Mouse (Mus musculus) liver, embryonic 12.5 days (tissue): ENCODE data around the gene Nupr1. TPM values are rescaled to one million over a fixed set of nuclear protein-coding genes. Genes with fewer than 3 reads are reported as not detected.

Experiments
- ATAC-seq: fragments of 200-750 bp; cut with Nextera tagmentation; 2 replicates; pipeline ENCODE4 v1.8.0; 2017; ENCODE audit warnings: moderate number of reproducible peaks, mild to moderate bottlenecking, moderate library complexity
- H3K27ac ChIP-seq: fragments of 300-500 bp; sonication (generic); 2 replicates; pipeline ENCODE4 v1.5.1; 2016; ENCODE audit warnings: mild to moderate bottlenecking
- H3K27me3 ChIP-seq: fragments of 300-500 bp; sonication (generic); replicated peaks from 2 replicates; pipeline ENCODE4 v1.6.1; 2016; ENCODE audit warnings: mild to moderate bottlenecking, moderate library complexity
- H3K36me3 ChIP-seq: fragments of 300-500 bp; sonication (generic); 2 replicates; pipeline ENCODE4 v1.6.1; 2016; ENCODE audit warnings: mild to moderate bottlenecking, moderate library complexity
- H3K4me1 ChIP-seq: fragments of 300-500 bp; sonication (generic); 2 replicates; pipeline ENCODE4 v1.6.1; 2016
- H3K4me2 ChIP-seq: fragments of 300-500 bp; sonication (generic); 2 replicates; pipeline ENCODE4 v1.6.1; 2016; ENCODE audit warnings: mild to moderate bottlenecking, moderate library complexity
- H3K4me3 ChIP-seq: fragments of 300-500 bp; sonication (generic); 2 replicates; pipeline ENCODE4 v1.5.1; 2016; ENCODE audit warnings: mild to moderate bottlenecking, moderate library complexity
- H3K9ac ChIP-seq: fragments of 300-500 bp; sonication (generic); 2 replicates; pipeline ENCODE4 v1.6.1; 2016; ENCODE audit warnings: mild to moderate bottlenecking, moderate library complexity
- H3K9me3 ChIP-seq: fragments of 300-500 bp; sonication (generic); replicated peaks from 2 replicates; pipeline ENCODE4 v1.6.1; 2016; ENCODE audit warnings: mild to moderate bottlenecking, moderate library complexity
- WGBS: fragments of 180-500 bp; shearing (Covaris S2); methylation state at CpG from one replicate; pipeline ENCODE4 v1.1.7; 2016; ENCODE audit not compliant: insufficient replicate concordance; 5-methylcytosine and 5-hydroxymethylcytosine counted together
- polyA plus RNA-seq: library from polyadenylated mRNA; unstranded; fragments of >200 nt; fragmentation: Nextera tagmentation; extraction: Ambion mirVana; gene quantifications from 2 replicates; pipeline ENCODE4 v1.2.1, GENCODE M21; 2016

Nupr1 gene
- polyA plus RNA-seq, 1 experiment from 2014 or later: 3.7 TPM

DNA sequence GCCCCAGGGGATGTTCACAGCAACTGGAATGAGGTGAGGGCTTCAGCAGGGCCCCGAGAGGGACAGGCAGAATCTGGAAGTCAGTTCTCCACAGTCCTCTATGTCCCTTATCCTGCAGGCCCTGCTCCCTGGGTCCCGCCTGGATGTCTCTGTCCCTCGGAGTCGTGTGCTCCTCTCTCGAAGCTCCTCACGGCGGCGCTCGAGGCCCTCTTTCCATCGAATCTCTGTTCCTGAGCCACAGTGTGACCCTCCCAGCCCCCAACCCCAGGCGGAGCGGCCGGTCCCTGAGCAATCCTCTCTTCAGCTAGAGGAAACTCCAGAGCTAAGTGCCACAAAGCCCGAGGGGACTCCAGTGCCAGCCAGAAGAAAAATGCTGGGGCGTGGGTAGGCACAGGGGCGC, 42.9 kb downstream of the Nupr1 start:
- peaks cover 30% of the 10 kb centered on the region for H3K27me3 ChIP-seq
- no peak for ATAC-seq
- no peaks in the 10 kb centered on the region for H3K36me3 ChIP-seq
- H3K9me3 ChIP-seq: no peaks in the 10 kb centered on the region
- no peak overlapping the region for H3K9ac ChIP-seq
- H3K4me1 ChIP-seq: peaks cover 13% of the 10 kb centered on the region
- no peak overlapping the region for H3K4me3 ChIP-seq
- WGBS: 14% methylated on average over 16 of the region's 16 CpGs
- H3K27ac ChIP-seq: no peak overlapping the region
- peak overlapping the region; percentile 15; the same call in 1 of the 2 replicates for H3K4me2 ChIP-seq

DNA sequence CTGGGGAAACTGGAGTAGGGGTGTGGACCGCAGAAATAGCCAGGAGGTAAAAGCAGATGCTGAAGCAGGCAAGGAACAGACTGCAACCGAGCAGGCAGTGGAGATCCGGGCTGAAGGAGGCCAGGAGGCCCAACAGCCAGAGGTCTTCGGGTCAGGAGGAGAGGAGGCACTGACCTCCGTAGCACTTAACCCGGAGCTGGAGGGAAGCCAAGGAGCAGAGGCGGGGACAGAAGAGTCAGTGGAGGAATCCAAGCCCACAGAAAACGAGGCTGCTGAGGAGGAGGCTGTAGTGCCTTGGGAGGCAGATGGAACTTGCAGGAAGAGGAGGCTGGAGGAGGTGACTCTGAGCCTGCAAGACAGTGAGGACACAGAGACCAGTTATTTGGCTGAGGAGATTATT, 43.8 kb downstream of the Nupr1 start:
- Histone ChIP-seq H3K36me3 (no peaks in the 10 kb centered on the region), H3K9ac (no peak overlapping the region), H3K27ac (no peak overlapping the region), H3K27me3 (peaks cover 20% of the 10 kb centered on the region), H3K4me3 (no peak overlapping the region), H3K4me1 (peaks cover 21% of the 10 kb centered on the region), H3K4me2 (no peak overlapping the region), H3K9me3 (no peaks in the 10 kb centered on the region)
- ATAC-seq: no peak
- WGBS: 63% methylated on average over 8 of the region's 8 CpGs

GRCm38 (mm10) chr7:126585717-126586116, 44.9 kb downstream of the Nupr1 start, which contains the start of gene Cln3:
Gene Cln3 (minus strand): TSS chr7:126585817.
- WGBS: 58% methylated on average over 6 of the region's 6 CpGs
- no peak within 1 kb of the TSS for H3K27ac ChIP-seq

DNA sequence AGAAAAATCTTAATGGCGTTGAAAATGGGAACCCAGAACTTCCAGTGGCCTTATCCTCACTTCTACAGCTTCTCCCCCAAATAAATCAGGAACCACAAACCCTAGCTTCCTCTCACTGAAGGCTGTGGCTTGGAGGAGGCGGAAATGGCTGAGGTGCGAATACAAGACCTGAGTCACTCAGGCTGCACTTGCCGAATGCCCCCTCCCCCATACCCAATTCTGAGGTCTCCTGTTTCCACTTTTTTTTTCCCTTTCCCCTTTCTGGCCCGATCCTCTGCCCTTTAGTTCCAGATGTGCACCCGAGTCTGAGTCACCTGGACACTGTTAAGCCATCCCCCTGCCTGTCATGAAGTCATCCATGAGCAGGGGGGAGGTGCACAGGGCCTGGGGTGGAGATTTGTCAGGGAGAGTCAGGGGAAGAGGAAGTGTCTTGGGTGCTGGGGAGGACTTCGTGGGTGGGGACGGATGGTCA, 46.1 kb downstream of the Nupr1 start, which contains the start of gene Apobr:
Gene Apobr (plus strand): TSS at position 437 of the 472 bp plus-strand sequence.
- Histone ChIP-seq H3K4me3 (peak within 1 kb of the TSS; percentile 66), H3K4me2 (peak within 1 kb of the TSS; percentile 87), H3K27me3 (peaks cover 17% of the 10 kb centered on the region), H3K4me1 (peaks cover 21% of the 10 kb centered on the region), H3K9ac (peak within 1 kb of the TSS; percentile 71; the same call in 1 of the 2 replicates), H3K9me3 (no peaks in the 10 kb centered on the region), H3K27ac (0 out of 2 replicates have a peak within 1 kb of the TSS, but pooled peaks have one; percentile 18), H3K36me3 (no peaks in the 10 kb centered on the region)
- 25% methylated on average over 8 of the region's 8 CpGs for WGBS
- ATAC-seq: no peak

More at GRCm38 (mm10) chr7:126585717-126586116, 44.9 kb downstream of the Nupr1 start, which contains the start of gene Cln3:
- H3K4me3 ChIP-seq: no peak within 1 kb of the TSS
- H3K4me2 ChIP-seq: 0 out of 2 replicates have a peak within 1 kb of the TSS, but pooled peaks have one; percentile 87
- no peak within 1 kb of the TSS for H3K9ac ChIP-seq
- no peaks in the 10 kb centered on the region for H3K36me3 ChIP-seq
- H3K9me3 ChIP-seq: no peaks in the 10 kb centered on the region
- peaks cover 21% of the 10 kb centered on the region for H3K4me1 ChIP-seq
- H3K27me3 ChIP-seq: peaks cover 17% of the 10 kb centered on the region
- no peak for ATAC-seq

DNA sequence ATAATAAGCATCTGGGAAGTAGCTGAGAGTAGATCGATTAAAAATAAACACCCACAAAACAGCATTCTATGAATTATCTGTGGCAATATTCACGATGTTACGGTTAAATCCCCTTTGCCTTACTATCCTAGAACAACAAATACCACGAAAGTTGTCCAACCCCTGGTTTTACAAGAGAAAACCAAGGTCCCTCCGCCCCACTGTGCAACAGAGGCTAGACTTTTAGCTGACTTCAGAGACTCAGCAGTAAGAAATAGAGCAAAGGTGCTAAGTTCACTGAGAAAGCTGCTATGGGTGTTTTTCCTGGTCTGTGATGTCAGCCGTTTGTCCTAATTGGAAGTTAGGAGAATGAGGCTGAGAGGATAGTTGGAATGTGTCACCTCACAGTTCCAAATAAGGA, 46.9 kb downstream of the Nupr1 start:
- Histone ChIP-seq H3K9me3 (no peaks in the 10 kb centered on the region), H3K27ac (peak overlapping the region; percentile 76), H3K9ac (peak overlapping the region; percentile 71; the same call in 1 of the 2 replicates), H3K4me1 (peaks cover 21% of the 10 kb centered on the region), H3K27me3 (peaks cover 17% of the 10 kb centered on the region), H3K4me3 (peak overlapping the region; percentile 66), H3K36me3 (0 out of 2 replicates have a peak, but pooled peaks cover 3% of the 10 kb centered on the region), H3K4me2 (peak overlapping the region; percentile 87)
- no peak for ATAC-seq
- 42% methylated on average over 6 of the region's 6 CpGs for WGBS

GRCm38 (mm10) chr7:126583251-126583709, 47.4 kb downstream of the Nupr1 start:
- under 1% methylated on average over 22 of the region's 22 CpGs for WGBS
- Histone ChIP-seq H3K27ac (peak overlapping the region; percentile 76), H3K36me3 (0 out of 2 replicates have a peak, but pooled peaks cover 5% of the 10 kb centered on the region), H3K9ac (peak overlapping the region; percentile 71), H3K9me3 (no peaks in the 10 kb centered on the region), H3K4me1 (peaks cover 21% of the 10 kb centered on the region), H3K27me3 (peaks cover 17% of the 10 kb centered on the region), H3K4me2 (peak overlapping the region; percentile 87), H3K4me3 (peak overlapping the region; percentile 66)
- peak; percentile 79 for ATAC-seq

DNA sequence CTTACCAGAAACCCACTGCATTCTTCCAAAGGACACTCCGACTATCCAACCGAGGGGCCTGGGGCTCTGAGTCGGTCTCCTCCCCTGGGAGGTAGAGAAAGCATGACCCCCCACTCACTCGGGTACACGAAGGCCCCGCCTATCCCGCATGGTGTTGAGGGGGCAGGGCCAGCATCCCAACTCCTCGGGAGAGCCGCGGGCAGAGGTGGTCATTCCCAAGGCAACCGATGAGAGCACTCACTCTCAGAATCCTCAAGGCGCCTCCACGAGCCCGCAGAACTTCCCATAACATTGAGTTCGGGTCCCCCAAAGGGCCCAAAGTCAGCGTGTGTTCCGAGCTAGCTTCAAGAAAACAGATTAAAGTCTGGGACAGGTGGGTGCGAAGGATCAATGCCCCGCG, 47.9 kb downstream of the Nupr1 start:
- H3K27me3 ChIP-seq: peaks cover 17% of the 10 kb centered on the region
- H3K9ac ChIP-seq: peak overlapping the region; percentile 71
- 6% methylated on average over 20 of the region's 20 CpGs for WGBS
- H3K4me1 ChIP-seq: peaks cover 21% of the 10 kb centered on the region
- peak overlapping the region; percentile 87 for H3K4me2 ChIP-seq
- peak overlapping the region; percentile 66 for H3K4me3 ChIP-seq
- H3K27ac ChIP-seq: peak overlapping the region; percentile 76; the same call in 1 of the 2 replicates
- peak; percentile 53 for ATAC-seq
- H3K36me3 ChIP-seq: 0 out of 2 replicates have a peak, but pooled peaks cover 5% of the 10 kb centered on the region
- no peaks in the 10 kb centered on the region for H3K9me3 ChIP-seq

- no peak overlapping the region for H3K9ac ChIP-seq
- H3K27me3 ChIP-seq: peaks cover 17% of the 10 kb centered on the region
- H3K27ac ChIP-seq: no peak overlapping the region
- H3K4me2 ChIP-seq: no peak overlapping the region
- ATAC-seq: no peak
- H3K9me3 ChIP-seq: no peaks in the 10 kb centered on the region
- H3K4me1 ChIP-seq: peaks cover 21% of the 10 kb centered on the region
- 81% methylated on average over 6 of the region's 6 CpGs for WGBS
- H3K36me3 ChIP-seq: 0 out of 2 replicates have a peak, but pooled peaks cover 5% of the 10 kb centered on the region
- no peak overlapping the region for H3K4me3 ChIP-seq
Observed at GRCm38 (mm10) chr7:126581661-126582060, 49.0 kb downstream of the Nupr1 start.

GRCm38 (mm10) chr7:126579172-126579571, 51.5 kb downstream of the Nupr1 start:
- Histone ChIP-seq H3K27ac (no peak overlapping the region), H3K4me1 (peaks cover 17% of the 10 kb centered on the region), H3K9me3 (no peaks in the 10 kb centered on the region), H3K4me3 (no peak overlapping the region), H3K27me3 (no peaks in the 10 kb centered on the region), H3K4me2 (no peak overlapping the region), H3K9ac (no peak overlapping the region), H3K36me3 (peaks cover 14% of the 10 kb centered on the region)
- WGBS: 53% methylated on average over 8 of the region's 8 CpGs
- no peak for ATAC-seq

DNA sequence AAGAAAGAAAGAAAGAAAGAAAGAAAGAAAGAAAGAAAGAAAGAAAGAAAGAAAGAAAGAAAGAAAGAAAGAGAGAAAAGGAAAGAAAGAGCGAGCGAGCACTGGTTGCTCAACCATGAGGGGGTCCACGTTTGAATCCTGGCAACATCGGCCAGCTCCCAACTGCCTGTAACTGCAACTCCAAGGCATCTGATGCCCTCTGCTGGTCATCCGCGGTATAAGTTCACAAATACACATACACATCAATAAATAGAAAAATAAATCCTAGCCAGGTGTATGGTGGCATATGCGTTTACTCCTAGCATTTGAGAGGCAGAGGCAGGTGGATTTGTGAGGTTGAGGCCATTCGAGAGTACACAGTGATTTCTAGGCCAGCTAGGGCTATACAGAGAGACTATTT, 53.7 kb downstream of the Nupr1 start:
- no peaks in the 10 kb centered on the region for H3K27me3 ChIP-seq
- 41% methylated on average over 8 of the region's 8 CpGs for WGBS
- H3K4me2 ChIP-seq: no peak overlapping the region
- 0 out of 2 replicates have a peak, but pooled peaks cover 1% of the 10 kb centered on the region for H3K4me1 ChIP-seq
- no peak overlapping the region for H3K27ac ChIP-seq
- no peak overlapping the region for H3K4me3 ChIP-seq
- H3K9ac ChIP-seq: no peak overlapping the region
- H3K9me3 ChIP-seq: no peaks in the 10 kb centered on the region
- ATAC-seq: no peak
- H3K36me3 ChIP-seq: peaks cover 26% of the 10 kb centered on the region
